ENCODE assay signal across 21 mouse cellular contexts in the genomic region with DNA sequence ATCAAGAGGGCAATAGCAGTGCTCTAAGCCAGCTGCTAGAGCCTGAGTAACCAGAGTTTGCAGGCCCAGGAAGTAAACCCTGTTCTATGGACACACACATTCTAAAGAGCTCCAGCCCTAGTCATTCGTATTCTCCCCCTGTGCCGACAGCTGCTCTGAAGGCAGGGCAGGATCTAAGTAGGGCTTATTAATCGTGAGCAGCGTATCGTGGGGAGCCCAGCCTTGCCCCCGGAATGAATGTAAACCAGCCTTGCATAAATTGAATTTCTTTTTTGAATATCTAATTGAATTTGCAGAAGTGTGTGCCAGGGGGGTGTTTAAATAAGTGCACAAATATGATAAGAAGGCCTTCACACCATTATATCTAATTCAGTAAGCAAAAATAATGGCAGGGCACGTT.
DNase-seq lines count a peak whose midpoint lies in the region; ATAC-seq and TF ChIP-seq lines count a peak whose summit lies in the region.
"Had no signal": no experiment of that assay in that cellular context is flagged by ENCODE, and none has a peak within 500 bp of the region (broad histone marks: within the 10 kb centered on the region; RNA-seq: fewer than 3 reads in every experiment).

No protein-coding gene starts in this region.

- H3K27ac ChIP-seq in heart, embryonic 12.5 days (ENCODE audit: poor library complexity, severe bottlenecking) = no peak overlapping the region
- no peak overlapping the region for H3K27ac ChIP-seq in midbrain, postnatal 0 days (ENCODE audit: low read depth, low read length)
- H3K27ac ChIP-seq: embryonic facial prominence, embryonic 15.5 days; hindbrain, embryonic 12.5 days; intestine, embryonic 15.5 days had no signal

- H3K27me3 ChIP-seq in heart, embryonic 12.5 days (replicated peaks) = no peaks in the 10 kb centered on the region
- no peaks in the 10 kb centered on the region for H3K27me3 ChIP-seq in midbrain, postnatal 0 days (ENCODE audit: insufficient read depth, low read length)
- H3K27me3 ChIP-seq: embryonic facial prominence, embryonic 15.5 days; hindbrain, embryonic 12.5 days; intestine, embryonic 15.5 days had no signal

- H3K4me2 ChIP-seq in heart, embryonic 12.5 days = no peak overlapping the region
- H3K4me2 ChIP-seq in midbrain, postnatal 0 days (ENCODE audit: low read depth, low read length, poor library complexity, severe bottlenecking) = no peak overlapping the region
- H3K4me2 ChIP-seq: embryonic facial prominence, embryonic 15.5 days; hindbrain, embryonic 12.5 days; intestine, embryonic 15.5 days had no signal

- TF ChIP-seq CTCF in brain, embryonic 14.5 days (IDR thresholded peaks at IDR 0.05; ENCODE audit: borderline replicate concordance, extremely low read depth, insufficient read depth, insufficient read length) = no peak
- TF ChIP-seq CTCF in midbrain, postnatal 0 days (IDR thresholded peaks at IDR 0.05) = no peak

- peaks cover 6% of the 10 kb centered on the region; the same call in 1 of the 2 replicates for H3K9me3 ChIP-seq in heart, embryonic 12.5 days (replicated peaks)
- no peaks in the 10 kb centered on the region for H3K9me3 ChIP-seq in midbrain, postnatal 0 days (ENCODE audit: low read length)
- H3K9me3 ChIP-seq: embryonic facial prominence, embryonic 15.5 days; hindbrain, embryonic 12.5 days; intestine, embryonic 15.5 days had no signal

- WGBS in heart, embryonic 12.5 days = 81% methylated on average over 7 of the region's 7 CpGs
- 33% methylated on average over 7 of the region's 7 CpGs for WGBS in midbrain, postnatal 0 days

- no peak overlapping the region for H3K4me3 ChIP-seq in heart, embryonic 12.5 days
- no peak overlapping the region for H3K4me3 ChIP-seq in midbrain, postnatal 0 days (ENCODE audit: low read depth, low read length)
- H3K4me3 ChIP-seq: embryonic facial prominence, embryonic 15.5 days; erythroblast, embryonic 14.5 days; hindbrain, embryonic 12.5 days; intestine, embryonic 15.5 days had no signal

- H3K36me3 ChIP-seq in heart, embryonic 12.5 days = no peaks in the 10 kb centered on the region
- H3K36me3 ChIP-seq in midbrain, postnatal 0 days (ENCODE audit: insufficient read depth, low read length) = no peaks in the 10 kb centered on the region
- H3K36me3 ChIP-seq: embryonic facial prominence, embryonic 15.5 days; hindbrain, embryonic 12.5 days; intestine, embryonic 15.5 days had no signal

- H3K4me1 ChIP-seq in heart, embryonic 12.5 days (replicated peaks) = no peaks in the 10 kb centered on the region
- no peaks in the 10 kb centered on the region for H3K4me1 ChIP-seq in midbrain, postnatal 0 days (ENCODE audit: insufficient read depth, low read length)
- H3K4me1 ChIP-seq: embryonic facial prominence, embryonic 15.5 days; hindbrain, embryonic 12.5 days; intestine, embryonic 15.5 days had no signal

- ATAC-seq in heart, embryonic 12.5 days (ENCODE audit: insufficient number of reproducible peaks, low FRiP score) = no peak
- no peak for ATAC-seq in midbrain, postnatal 0 days (ENCODE audit: low FRiP score)
- ATAC-seq: forebrain, embryonic 16.5 days; intestine, embryonic 15.5 days had no signal

- DNase-seq in heart, adult 11 months = peak; percentile 19
- peak; percentile 62 for DNase-seq in Muller cell, postnatal 12 days (ENCODE audit: inconsistent ontology term)
- peak; percentile 82 for DNase-seq in brain, embryonic 14.5 days (ENCODE audit: low read depth)
- peak; percentile 30 for DNase-seq in midbrain, postnatal 0 days (ENCODE audit: low spot score)
- no peak for DNase-seq in kidney, postnatal 4 days
- DNase-seq in kidney, adult 9 months = no peak
- DNase-seq: adrenal gland, adult 8-10 months; adrenal gland, postnatal 36 days; cerebellum, adult 11 months; cerebellum, adult 8-10 months; cerebellum, postnatal 14 days; embryo, embryonic 11 days; gastrocnemius, postnatal 25 days; heart, postnatal 10 days; heart, postnatal 4 days had no signal

- TF ChIP-seq POLR2A in brain, embryonic 14.5 days (IDR thresholded peaks at IDR 0.05; ENCODE audit: borderline replicate concordance, extremely low read depth, insufficient read depth, insufficient read length, poor library complexity, severe bottlenecking) = no peak

- no peak overlapping the region for H3K9ac ChIP-seq in heart, embryonic 12.5 days
- no peak overlapping the region for H3K9ac ChIP-seq in midbrain, postnatal 0 days (replicated peaks; ENCODE audit: low read length, poor library complexity, severe bottlenecking)
- H3K9ac ChIP-seq: embryonic facial prominence, embryonic 15.5 days; hindbrain, embryonic 12.5 days; intestine, embryonic 15.5 days had no signal

Comparison
In these comparisons a context has a peak if more than half of its experiments do, and no peak if none do; other contexts are left out.
1. DNase-seq: peak in heart, adult 11 months (single experiment), Muller cell, postnatal 12 days (single experiment), brain, embryonic 14.5 days (single experiment) and midbrain, postnatal 0 days (single experiment); none in kidney, postnatal 4 days (0 of 2) and kidney, adult 9 months (single experiment).